Mouse (Mus musculus) embryo, embryonic 9.5 days (tissue): ENCODE measurements around the gene Prss46.

Experiments used
- DNase-seq: peaks from one replicate; pipeline ENCODE4 v3.0.0-alpha.2; 2017; ENCODE audit errors: extremely low spot score

Gene Prss46

GRCm38 (mm10) chr9:110896595-110896994 is 52.3 kb downstream of the Prss46 start:
- DNase-seq: peak; percentile 72

- no peak for DNase-seq
Measured at GRCm38 (mm10) chr9:110899451-110900008, 55.2 kb downstream of the Prss46 start.

GRCm38 (mm10) chr9:110901204-110901603 is 56.9 kb downstream of the Prss46 start:
- DNase-seq: no peak

GRCm38 (mm10) chr9:110902271-110902670 is 58.0 kb downstream of the Prss46 start:
- no peak for DNase-seq
